Mouse (Mus musculus): Measurements from ENCODE around the gene Xrra1. TPM values are rescaled to one million over a fixed set of nuclear protein-coding genes. Genes with fewer than 3 reads are reported as not detected.

Xrra1 gene
- polyA plus RNA-seq, 1 experiment: not detected

DNA sequence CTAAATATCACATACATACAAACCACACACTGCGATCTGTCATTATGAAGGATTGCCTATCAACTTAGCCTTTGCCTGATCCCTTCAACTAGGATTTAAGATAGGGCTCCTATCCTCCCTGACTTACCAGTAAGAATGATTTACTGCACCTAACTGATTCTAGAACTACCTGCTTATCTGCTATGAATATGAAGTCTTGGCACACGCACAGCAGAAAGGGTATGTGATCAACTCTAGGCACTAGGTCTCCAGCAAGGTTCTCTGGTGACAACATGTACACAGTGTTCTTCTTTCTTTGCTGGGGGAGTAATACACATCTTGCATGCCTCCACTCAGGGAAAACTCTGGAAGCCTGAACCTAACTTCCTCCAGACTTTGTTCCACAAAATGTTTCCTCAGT is 102.6 kb downstream of the Xrra1 start:
- Histone ChIP-seq H3K27me3 (ENCODE audit: control insufficient read depth, insufficient read depth, low read length) (no peaks in the 10 kb centered on the region), H3K27ac (ENCODE audit: insufficient read depth, low read depth, low read length) (no peak overlapping the region), H3K4me3 (ENCODE audit: low read depth, low read length) (no peak overlapping the region), H3K36me3 (ENCODE audit: control insufficient read depth, insufficient read depth, low read length) (no peaks in the 10 kb centered on the region), H3K4me1 (ENCODE audit: control insufficient read depth, insufficient read depth, insufficient read length, low read length) (peaks cover 16% of the 10 kb centered on the region; the same call in 1 of the 2 replicates)
- TF ChIP-seq POLR2A (IDR thresholded peaks at IDR 0.05; ENCODE audit: low read depth, low read length) (no peak), CTCF (IDR thresholded peaks at IDR 0.05; ENCODE audit: extremely low read depth, insufficient read length, insufficient replicate concordance, low read depth, low read length) (no peak)
- WGBS: 57% methylated on average over 2 of the region's 2 CpGs

DNA sequence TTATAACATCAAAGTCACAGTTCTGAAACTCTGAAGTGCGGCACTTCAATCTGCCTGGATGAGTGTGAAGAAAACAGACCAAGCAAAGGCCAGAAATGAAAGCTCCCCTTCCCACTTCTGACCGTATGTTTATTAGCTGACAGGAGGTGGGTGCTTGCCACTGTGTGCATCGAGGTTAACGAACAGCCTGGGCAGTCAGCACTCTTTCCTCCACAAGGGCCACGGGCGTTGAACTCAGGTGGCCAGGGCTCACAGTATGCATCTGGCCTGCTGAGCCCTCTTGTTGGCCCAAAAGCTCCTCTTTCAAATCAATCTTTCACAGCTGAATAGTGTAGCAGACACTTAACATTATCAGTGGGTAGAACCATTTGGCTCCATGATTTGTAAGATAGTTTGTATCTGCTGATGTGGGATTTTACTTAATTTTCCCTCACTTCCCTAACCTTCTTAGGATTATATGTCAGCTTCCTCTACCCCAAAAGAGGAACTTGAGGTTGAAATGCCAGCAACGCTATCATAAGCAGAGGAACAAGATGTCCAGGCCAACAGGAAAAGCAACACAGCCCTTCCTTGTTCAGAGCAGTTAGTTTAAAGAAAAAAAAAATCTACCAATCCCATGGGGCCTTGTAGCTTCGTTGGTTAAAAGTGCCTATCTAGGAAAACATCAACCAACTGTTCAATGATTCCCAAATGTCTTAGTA is 103.8 kb downstream of the Xrra1 start:
- no peak overlapping the region for H3K4me3 ChIP-seq (ENCODE audit: low read depth, low read length)

DNA sequence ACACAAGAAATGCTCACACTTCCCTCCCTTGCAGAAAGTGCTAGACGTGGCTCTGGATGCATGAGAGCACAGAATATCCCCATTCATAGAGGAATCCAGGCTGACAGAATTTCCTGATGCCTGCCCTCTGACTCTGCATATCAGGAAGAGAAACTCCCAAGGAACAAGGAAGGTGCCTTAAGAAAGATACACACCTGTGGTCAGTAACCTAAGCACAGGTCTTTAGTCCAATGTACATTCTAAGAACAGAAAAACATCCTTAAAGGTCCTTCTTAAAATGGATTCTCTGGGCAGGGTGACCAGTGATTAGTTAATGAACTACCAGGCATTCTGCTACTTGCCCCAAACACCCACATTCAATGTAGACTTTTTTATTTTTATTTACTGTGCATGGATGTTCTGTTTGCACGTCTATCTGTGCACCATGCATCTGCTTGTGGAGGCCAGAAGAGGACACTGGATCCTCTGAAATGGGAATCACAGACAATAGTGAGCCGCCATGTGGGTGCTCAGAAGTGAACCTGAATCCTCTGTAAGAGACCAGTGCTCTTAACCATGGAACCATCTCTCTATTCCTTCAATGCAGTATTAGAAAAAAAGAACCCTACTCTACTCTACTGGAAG is 104.4 kb downstream of the Xrra1 start:
- H3K36me3 ChIP-seq (ENCODE audit: control insufficient read depth, insufficient read depth, low read length): no peaks in the 10 kb centered on the region
- TF ChIP-seq POLR2A (IDR thresholded peaks at IDR 0.05; ENCODE audit: low read depth, low read length) (no peak), CTCF (IDR thresholded peaks at IDR 0.05; ENCODE audit: extremely low read depth, insufficient read length, insufficient replicate concordance, low read depth, low read length) (no peak)
- 60% methylated on average over 3 of the region's 3 CpGs for WGBS
- H3K27ac ChIP-seq (ENCODE audit: insufficient read depth, low read depth, low read length): 0 out of 2 replicates have a peak overlapping the region, but pooled peaks have one; percentile 10
- peaks cover 16% of the 10 kb centered on the region; the same call in 1 of the 2 replicates for H3K4me1 ChIP-seq (ENCODE audit: control insufficient read depth, insufficient read depth, insufficient read length, low read length)
- H3K4me3 ChIP-seq (ENCODE audit: low read depth, low read length): no peak overlapping the region
- no peaks in the 10 kb centered on the region for H3K27me3 ChIP-seq (ENCODE audit: control insufficient read depth, insufficient read depth, low read length)

More for the DNA sequence above, 103.8 kb downstream of the Xrra1 start:
- Histone ChIP-seq H3K36me3 (ENCODE audit: control insufficient read depth, insufficient read depth, low read length) (no peaks in the 10 kb centered on the region), H3K4me1 (ENCODE audit: control insufficient read depth, insufficient read depth, insufficient read length, low read length) (peaks cover 16% of the 10 kb centered on the region; the same call in 1 of the 2 replicates), H3K27ac (ENCODE audit: insufficient read depth, low read depth, low read length) (peak overlapping the region; percentile 56), H3K27me3 (ENCODE audit: control insufficient read depth, insufficient read depth, low read length) (no peaks in the 10 kb centered on the region)
- 62% methylated on average over 8 of the region's 8 CpGs for WGBS
- TF ChIP-seq POLR2A (IDR thresholded peaks at IDR 0.05; ENCODE audit: low read depth, low read length) (no peak), CTCF (IDR thresholded peaks at IDR 0.05; ENCODE audit: extremely low read depth, insufficient read length, insufficient replicate concordance, low read depth, low read length) (no peak)

DNA sequence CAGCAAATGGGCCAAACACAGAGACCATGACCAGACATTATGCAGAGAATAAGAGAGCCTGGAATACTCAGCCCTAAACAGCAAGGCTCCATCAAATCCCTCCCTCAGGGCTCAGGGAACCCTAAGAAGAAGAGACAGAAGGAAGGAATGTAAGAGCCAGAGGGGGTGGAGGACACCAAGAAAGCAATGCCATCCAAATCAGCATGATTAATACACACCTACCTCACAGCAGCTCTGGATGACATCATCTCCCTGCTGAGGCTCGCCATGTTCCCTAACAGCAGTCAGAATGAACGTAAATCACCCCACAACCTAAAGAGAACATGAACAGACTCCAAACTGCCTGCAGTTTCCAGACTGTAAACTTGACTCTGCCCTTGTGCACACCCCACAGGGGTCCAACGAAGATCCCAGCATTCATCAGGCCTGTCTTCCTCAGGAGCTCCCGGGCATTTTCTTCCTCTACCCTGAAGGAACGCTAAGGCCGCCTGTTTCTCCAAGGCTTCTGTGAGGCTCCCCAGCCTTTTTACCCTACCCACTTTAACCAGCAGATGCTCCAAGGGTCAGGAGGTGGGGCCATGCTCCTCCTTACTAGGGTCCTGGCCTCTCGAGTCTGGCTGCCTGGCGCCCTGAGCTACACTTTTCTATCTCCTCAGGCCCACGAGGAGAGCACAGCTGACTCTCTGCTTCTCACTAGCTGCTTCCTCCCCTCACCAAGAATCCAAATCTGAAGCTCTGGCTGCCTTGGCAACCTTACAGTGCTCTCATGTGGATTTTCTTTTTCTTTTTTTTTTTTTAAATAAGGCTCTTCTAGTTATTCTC is 106.3 kb downstream of the Xrra1 start:
- TF ChIP-seq CTCF (IDR thresholded peaks at IDR 0.05; ENCODE audit: extremely low read depth, insufficient read length, insufficient replicate concordance, low read depth, low read length) (no peak), POLR2A (IDR thresholded peaks at IDR 0.05; ENCODE audit: low read depth, low read length) (no peak)
- Histone ChIP-seq H3K4me3 (ENCODE audit: low read depth, low read length) (no peak overlapping the region), H3K27ac (ENCODE audit: insufficient read depth, low read depth, low read length) (peak overlapping the region; percentile 45), H3K27me3 (ENCODE audit: control insufficient read depth, insufficient read depth, low read length) (no peaks in the 10 kb centered on the region), H3K4me1 (ENCODE audit: control insufficient read depth, insufficient read depth, insufficient read length, low read length) (peaks cover 16% of the 10 kb centered on the region; the same call in 1 of the 2 replicates), H3K36me3 (ENCODE audit: control insufficient read depth, insufficient read depth, low read length) (no peaks in the 10 kb centered on the region)
- 39% methylated on average over 9 of the region's 9 CpGs for WGBS

DNA sequence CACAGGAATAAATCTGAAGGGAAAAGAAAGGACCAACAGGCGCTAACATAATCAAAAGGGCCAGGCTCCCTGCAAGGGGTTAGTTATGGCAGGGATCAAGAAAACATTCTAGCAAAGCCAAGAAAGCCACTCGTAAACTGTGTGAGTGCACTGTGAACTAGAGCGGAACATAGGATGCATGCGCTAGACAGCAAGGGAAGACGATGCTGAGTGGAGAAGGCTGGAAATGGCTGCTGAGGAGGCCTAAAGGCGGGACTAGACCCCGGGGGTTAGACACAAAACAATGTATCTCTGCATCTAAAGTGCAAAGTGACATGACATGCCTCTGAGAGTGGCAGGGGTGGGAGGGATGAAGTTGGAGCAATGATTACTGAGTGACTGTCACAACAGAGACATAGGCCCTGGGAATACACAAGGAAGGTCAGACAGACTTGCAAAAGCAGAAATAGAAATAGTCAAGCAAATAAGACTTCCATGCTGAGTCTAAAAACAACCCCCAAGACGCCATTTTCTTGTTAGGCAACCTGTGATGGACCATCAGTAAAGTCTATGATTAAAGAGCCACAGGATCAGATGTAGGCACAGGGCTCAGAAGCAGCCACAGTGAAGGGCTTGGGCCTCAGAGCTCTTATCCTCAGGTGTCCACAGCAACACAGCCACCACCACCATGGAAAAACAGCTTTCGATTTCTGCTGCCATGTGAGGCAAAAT is 107.2 kb downstream of the Xrra1 start:
- no peaks in the 10 kb centered on the region for H3K36me3 ChIP-seq (ENCODE audit: control insufficient read depth, insufficient read depth, low read length)
- H3K27me3 ChIP-seq (ENCODE audit: control insufficient read depth, insufficient read depth, low read length): no peaks in the 10 kb centered on the region
- peaks cover 16% of the 10 kb centered on the region; the same call in 1 of the 2 replicates for H3K4me1 ChIP-seq (ENCODE audit: control insufficient read depth, insufficient read depth, insufficient read length, low read length)
- no peak overlapping the region for H3K27ac ChIP-seq (ENCODE audit: insufficient read depth, low read depth, low read length)
- WGBS: 79% methylated on average over 9 of the region's 9 CpGs
- no peak overlapping the region for H3K4me3 ChIP-seq (ENCODE audit: low read depth, low read length)
- TF ChIP-seq POLR2A (IDR thresholded peaks at IDR 0.05; ENCODE audit: low read depth, low read length) (no peak), CTCF (IDR thresholded peaks at IDR 0.05; ENCODE audit: extremely low read depth, insufficient read length, insufficient replicate concordance, low read depth, low read length) (no peak)

Other genes starting within 250 kb of the Xrra1 start
- gene Tpbgl, start 232.0 kb upstream of the Xrra1 start, polyA plus RNA-seq (2012; rRNA removed): 2.7 and 2.8 TPM in 2 replicates
- gene Slco2b1, start 147.8 kb upstream of the Xrra1 start, polyA plus RNA-seq (2012; rRNA removed): 19.3 and 28.3 TPM in 2 replicates
- not detected in 2 replicates for gene Olfr520, start 128.8 kb upstream of the Xrra1 start, polyA plus RNA-seq (2012; rRNA removed)
- not detected in 2 replicates for gene Olfr521, start 95.6 kb upstream of the Xrra1 start, polyA plus RNA-seq (2012; rRNA removed)
- 0.82 and 1.3 TPM in 2 replicates for gene Neu3, start 30.7 kb upstream of the Xrra1 start, polyA plus RNA-seq (2012; rRNA removed)
- 6.3 and 12.0 TPM in 2 replicates for gene Spcs2, start 4.3 kb downstream of the Xrra1 start, polyA plus RNA-seq (2012; rRNA removed)
- 1.4 and 2.2 TPM in 2 replicates for gene Rnf169, start 121.3 kb downstream of the Xrra1 start, polyA plus RNA-seq (2012; rRNA removed)
- gene Chrdl2, start 147.1 kb downstream of the Xrra1 start, polyA plus RNA-seq (2012; rRNA removed): 0.34 and 0.85 TPM in 2 replicates

Data from small intestine, adult 2 months (tissue).